Mouse (Mus musculus) ovary, adult 18-20 months (tissue): ENCODE measurements at regions not wholly inside any gene's neighbourhood (a gene's known extent, or its start where the extent isn't known, plus 50 kb on each side); places are given as distances from the start of the nearest gene placed in this dataset.

Experiments
- DNase-seq: peaks from one replicate; pipeline ENCODE4 v3.0.0; 2022; ENCODE audit warnings: low spot score, mixed read lengths

- no peak for DNase-seq
Measured at GRCm38 (mm10) chr13:72355297-72355696, 273.3 kb upstream of the Irx2 start.

DNA sequence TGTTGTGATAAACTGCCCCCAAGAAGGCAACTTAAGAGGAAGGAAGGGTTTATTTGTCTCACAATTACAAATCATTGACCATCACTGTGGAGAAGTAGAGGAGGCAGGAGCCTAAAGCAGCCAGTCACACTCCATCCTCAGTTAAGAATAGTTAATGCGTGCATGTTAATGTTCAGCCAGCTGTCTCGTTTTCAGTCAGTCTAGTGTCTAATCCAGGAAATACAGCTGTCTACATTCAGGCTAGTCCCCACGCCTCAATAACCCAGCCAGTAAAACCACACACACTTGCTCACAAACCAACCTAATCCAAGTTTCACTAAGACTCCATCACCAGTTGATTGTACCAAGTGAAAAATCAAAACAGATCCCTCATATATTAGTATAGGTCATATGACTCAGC is 272.8 kb upstream of the Irx2 start:
- DNase-seq, result no peak

DNA sequence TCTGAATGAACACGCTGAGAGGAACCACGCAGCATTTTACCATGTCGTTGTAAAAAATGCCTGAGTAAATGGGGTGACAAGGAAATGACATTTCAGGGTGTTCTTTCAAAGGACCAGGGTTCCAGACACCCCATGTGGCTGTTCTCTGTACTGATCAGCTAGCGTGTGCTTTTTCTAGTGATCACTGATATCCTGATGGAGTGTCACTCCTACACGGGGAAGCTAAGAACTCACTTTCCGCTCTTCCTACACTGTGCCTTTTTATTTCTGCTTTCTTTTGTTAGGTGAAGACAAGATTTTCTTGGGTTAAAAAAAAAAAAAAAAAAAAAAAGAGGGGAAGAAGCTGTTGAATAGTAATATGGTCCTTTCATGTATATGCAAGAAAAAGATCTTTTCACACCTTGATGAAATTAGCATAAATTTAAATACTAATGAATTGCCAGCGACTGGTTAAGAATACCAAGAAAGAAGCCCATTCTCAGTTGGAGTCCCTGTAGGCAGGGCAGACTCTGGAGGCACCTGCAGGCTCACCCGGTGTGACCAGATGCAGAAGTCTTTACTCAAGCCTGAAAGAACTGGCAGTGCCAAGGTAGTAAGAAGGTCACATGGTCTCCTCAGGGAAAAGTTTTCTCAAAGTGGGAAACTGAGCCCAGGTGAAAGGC is 270.2 kb upstream of the Irx2 start:
- no peak for DNase-seq

- DNase-seq, result no peak
Measured at GRCm38 (mm10) chr13:72365534-72366271, 262.9 kb upstream of the Irx2 start.

GRCm38 (mm10) chr13:72366281-72366680 is 262.3 kb upstream of the Irx2 start:
- no peak for DNase-seq

- DNase-seq, result no peak
Measured at GRCm38 (mm10) chr13:72370131-72370530, 258.5 kb upstream of the Irx2 start.

DNA sequence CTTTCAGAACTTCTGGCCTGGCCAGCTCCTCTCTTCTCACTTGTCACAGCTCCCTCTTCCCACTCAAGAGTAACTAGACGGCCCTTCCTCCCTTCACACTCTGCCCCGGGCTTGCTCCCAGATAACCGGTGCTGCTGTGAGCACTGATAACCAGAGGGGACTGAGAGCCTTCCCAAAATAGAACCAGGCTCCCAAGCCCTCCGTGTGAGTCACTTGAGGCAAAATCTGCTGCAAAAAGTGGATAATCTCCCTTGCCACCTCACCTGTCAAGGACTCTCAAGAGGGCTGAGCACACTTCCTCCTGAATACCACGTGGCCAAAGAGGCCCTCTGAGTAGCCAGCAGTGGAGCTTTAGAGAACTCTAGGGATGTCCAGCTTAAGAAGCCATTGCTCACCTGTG is 257.6 kb upstream of the Irx2 start:
- no peak for DNase-seq

DNA sequence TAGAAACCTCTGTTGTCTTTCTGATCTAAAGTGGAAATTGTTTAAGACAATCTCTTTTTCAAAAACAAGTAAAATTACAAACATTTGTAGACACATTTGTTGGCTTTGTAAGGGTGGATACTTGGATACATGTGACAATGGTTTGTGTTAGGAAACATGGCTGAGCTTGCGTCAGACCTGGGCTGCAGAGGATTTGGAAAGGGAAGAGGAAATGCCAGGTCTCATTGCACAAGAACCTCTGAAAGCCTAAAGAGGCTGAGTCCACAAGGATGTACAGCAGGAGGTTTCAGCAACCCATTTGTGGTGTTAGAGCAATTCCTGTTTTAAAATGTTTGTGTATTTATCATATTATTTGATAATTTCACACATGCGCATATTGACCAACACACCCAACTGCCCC is 235.3 kb upstream of the Irx2 start:
- DNase-seq, result no peak

- DNase-seq, result no peak
Measured at GRCm38 (mm10) chr13:72400677-72401076, 227.9 kb upstream of the Irx2 start.

DNA sequence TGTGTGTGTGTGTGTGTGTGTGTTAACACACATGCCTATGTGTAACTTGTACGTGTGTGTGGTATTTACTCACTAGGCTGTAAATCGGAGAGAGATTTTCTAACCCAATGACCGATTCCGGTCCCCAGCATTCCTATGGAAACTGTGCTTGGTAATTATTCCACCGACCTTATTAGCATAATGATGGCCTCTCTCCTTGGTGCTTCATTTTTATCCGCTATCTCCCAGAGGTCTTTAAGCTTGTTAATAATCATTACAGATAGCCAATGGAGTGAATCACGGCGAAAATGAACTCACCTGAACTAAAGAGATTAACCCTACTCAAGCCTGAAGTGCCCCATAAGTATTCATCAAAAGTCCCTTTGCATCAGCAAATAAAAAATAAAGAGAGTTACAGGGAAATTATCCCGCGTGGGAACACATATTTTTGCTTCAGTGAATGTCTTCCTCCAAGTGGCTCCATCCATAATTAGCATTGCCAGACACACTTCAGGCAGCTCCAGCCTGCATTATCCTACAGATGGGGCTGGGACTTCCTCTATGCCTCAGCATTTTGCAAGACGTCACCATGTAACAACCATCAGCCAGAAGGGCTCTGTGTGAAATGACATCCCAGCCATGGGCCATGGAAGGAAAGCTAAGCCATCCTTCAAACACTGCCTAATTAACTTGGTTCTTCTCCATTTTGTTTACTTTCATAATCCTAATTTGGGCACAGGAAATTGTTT is 219.2 kb upstream of the Irx2 start:
- no peak for DNase-seq

- no peak for DNase-seq
Measured at GRCm38 (mm10) chr13:72412656-72413055, 216.0 kb upstream of the Irx2 start.

DNA sequence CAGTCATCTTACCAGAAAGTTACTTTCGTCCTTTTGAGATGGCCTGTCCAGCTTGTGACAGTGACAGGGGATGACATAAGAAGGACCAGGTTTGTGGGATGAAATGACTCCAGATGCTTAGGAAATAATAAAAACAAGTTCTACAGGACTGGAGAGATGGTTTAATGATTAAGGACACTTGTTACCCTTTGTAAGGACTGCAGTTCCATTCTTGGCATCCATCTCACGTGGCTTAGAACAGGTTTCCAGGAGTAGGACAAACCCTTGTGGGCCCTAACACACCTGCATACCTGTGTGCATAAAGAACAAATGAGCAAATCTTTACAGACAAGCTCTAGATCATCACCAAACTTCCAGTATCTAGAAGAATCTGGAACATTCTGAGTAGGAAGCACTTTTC is 211.6 kb upstream of the Irx2 start:
- DNase-seq, result no peak

DNA sequence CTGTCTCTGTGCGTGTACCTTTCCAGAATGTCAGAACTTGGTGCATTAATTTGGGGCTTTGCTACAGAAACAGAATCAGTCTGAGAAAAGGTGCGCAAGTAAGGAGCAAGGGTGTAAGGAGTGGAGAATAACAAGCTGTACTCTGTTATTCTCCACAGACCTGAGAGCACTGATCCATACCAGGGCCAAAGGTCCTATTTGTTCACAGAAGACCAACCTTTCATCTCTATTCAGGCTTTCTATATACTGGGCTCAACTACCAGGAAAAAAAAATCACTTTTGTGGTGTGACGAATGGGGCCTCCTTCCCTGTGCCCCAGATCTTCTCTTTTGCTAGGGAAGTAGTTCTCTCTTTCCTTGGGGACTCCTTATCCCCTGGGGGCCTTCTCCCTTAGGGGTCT is 210.8 kb upstream of the Irx2 start:
- DNase-seq, result no peak

DNA sequence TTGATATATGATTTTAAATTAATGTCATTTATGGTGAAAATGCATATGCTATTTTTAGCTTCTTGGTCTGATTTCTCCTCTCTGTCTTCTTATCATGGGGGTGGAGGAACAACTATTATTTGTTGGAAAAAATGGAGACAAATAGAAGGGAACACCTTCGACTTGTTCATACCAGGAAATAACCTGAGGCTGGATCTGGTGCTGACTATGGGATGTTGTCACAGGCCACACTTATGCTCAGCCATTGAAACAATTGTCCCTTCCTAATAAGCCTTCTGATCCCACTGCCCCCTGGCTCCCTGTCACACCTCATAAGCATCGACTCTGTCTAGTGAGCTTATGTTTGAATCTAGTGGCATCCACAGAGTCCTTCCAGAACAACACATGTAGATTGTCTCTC is 210.3 kb upstream of the Irx2 start:
- DNase-seq, result no peak

DNA sequence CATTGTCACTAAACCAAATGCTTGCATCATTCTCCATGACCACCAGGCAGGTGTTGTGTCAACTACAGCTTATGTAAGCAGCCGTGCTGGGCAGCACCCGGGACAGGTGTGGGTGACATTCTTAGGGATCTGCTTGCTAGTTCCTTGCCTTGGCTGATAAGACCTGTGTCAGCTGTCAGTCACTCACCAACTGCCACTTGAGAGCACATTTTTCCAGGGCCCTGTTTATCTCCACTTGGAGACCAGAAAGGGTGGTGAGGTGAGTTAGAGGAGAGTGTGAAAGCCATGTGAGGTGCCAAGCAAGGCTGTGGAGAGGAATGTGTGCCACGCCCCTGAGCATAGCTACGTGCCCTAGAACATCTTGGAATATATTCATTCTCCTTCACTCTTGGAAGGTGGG is 209.1 kb upstream of the Irx2 start:
- DNase-seq, result no peak

- no peak for DNase-seq
Measured at GRCm38 (mm10) chr13:72425917-72426316, 202.7 kb upstream of the Irx2 start.

- DNase-seq, result no peak
Measured at GRCm38 (mm10) chr13:72445336-72445735, 183.3 kb upstream of the Irx2 start.

- no peak for DNase-seq
Measured at GRCm38 (mm10) chr13:72448458-72449058, 180.1 kb upstream of the Irx2 start.

DNA sequence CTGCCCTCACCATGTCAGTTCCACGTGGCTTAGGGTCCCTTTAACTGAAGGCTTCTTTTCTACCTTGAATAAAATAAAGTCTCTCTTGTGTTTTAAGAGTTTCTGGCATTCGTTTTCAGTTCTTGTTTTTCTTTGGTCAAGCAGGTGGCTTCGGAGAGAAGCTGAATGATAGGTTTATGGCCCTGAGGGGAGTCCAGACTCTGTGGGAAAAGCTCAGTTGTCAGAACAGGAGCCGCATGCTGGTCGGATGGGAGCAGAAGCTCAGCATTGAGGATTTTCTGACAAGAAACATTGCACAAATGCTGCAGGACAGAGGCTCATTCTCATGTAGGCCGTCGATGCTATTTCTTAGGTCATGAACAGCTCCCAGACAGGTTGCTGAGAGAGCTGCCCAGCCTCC is 133.3 kb upstream of the Irx2 start:
- DNase-seq, result no peak

DNA sequence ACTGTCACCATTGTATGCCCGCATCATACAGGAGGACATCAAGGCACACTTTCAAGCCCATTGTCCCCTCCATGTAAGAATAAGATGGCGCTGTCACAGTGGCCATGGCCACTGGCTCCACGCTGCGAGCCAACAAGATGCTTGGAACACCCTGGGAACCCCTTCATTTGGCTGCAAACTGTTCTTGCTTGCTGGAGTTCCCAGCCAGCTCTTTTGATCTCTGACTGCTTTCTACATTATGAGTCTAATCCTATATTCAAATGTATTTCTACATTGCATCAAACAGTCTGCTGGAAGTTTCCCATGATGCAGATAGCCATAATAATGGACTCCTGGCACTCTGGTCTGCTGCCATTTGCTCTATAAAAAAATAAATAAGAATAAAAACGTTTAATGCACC is 131.6 kb upstream of the Irx2 start:
- no peak for DNase-seq

- DNase-seq, result no peak
Measured at GRCm38 (mm10) chr13:72497521-72497920, 131.1 kb upstream of the Irx2 start.

- DNase-seq, result no peak
Measured at GRCm38 (mm10) chr13:72505954-72506353, 122.7 kb upstream of the Irx2 start.

DNA sequence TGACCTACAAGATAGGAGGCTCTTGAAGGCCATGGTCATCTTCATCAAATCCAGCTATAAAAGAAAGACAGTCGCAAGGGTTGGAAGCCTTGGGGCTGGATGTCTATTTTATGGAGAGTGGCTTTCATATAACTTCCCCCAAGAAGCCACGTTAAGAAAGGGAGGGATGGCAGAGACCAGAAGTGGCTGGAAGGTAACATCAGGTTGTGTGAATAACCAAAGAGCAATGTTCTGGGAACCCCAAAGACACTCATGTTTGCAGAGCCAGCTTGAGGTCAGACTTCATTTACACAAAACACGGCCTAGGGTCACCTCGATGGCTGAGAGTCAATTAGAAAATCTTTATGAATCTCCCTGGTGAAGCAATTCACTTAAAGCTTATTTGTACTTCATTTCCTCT is 90.0 kb upstream of the Irx2 start:
- DNase-seq, result no peak
